Mouse (Mus musculus): ENCODE results near the gene Slc30a3.
A peak's percentile ranks its signal among the peaks of the same experiment; 100 is the strongest.
"Not testable (repeated sequence)": the region's sequence is repeated elsewhere in the genome, so short reads cannot be mapped to it uniquely, and the experiment has no call there.

The Slc30a3 gene

GRCm38 (mm10) chr5:31093151-31094041 lies 14.6 kb downstream of the Slc30a3 start:
- peak; percentile 75 for DNase-seq

DNA sequence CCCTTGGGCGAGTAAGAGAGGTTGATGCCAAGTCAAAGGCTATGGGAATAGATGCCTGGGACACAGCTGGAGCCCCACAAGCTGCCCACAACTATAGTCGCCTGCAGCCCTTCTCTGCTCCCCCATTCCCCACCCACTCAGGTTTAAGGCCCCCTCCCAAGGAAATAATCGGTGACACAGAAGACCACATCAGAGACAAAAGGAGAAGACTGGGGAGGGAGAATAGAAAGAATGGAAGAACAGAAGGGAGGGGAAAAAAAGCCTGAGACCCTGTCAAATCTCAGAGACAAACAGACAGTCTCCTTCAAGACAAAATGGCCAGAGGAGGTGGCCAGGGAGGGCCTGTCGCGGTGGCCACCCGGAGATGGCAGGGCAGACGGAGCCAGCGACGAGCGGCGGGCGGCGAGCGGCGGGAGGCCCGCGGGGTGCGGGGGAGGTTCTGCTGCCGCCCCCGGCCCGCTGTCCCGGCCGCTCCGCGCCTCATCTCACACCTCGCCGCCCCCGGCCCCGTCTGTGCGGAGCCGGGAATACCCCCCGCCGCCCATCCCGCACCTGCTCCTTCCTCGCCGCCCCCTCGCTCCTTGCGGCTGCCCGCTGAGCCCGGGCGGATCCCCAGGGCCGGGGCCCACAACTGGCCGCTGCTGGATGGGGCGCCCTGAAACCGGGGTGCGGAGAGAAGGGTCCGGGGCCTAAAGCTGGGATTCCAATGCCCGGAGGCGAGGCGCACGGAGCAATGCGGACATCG lies 15.6 kb downstream of the Slc30a3 start:
- DNase-seq, result no peak

DNA sequence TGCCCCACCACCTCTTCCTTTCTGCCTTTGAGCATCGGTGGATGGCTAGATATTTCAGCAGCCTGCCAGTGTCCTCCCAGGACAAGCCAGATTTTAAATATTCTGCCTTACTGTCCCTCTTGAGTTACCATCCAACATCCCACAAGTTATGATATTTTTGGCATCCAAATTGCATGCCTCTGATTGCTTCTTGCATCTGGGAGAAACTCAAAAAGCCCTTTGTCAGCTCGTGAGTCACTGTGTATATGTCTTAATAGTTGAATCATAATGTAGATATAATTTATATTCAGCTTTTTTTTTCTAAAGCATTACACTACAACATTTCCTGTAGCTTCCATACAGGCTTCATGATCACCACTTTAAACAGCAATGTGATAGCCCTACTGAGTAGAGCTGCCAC lies 20.9 kb downstream of the Slc30a3 start:
- no peak for DNase-seq

DNA sequence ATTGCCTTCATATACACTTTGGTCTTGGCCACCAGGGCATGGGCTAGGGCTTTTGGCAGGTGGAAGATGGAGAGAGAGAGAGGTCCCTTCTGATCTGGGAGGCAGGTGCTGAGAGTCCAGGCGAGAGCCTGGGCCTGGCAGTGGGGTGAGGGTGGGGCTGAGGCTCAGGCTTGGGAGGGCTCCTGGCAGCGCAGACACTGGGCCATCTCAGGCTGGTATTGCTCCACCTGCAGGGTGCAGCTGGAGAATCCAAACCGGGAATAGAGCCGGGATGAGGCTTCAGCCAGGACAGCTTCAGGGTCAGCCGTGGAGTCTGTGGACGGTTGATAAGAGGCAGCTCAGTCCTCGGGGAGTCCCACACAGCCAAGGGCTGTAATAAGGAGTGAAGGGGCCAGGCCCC lies 21.4 kb downstream of the Slc30a3 start:
- DNase-seq, result no peak

DNA sequence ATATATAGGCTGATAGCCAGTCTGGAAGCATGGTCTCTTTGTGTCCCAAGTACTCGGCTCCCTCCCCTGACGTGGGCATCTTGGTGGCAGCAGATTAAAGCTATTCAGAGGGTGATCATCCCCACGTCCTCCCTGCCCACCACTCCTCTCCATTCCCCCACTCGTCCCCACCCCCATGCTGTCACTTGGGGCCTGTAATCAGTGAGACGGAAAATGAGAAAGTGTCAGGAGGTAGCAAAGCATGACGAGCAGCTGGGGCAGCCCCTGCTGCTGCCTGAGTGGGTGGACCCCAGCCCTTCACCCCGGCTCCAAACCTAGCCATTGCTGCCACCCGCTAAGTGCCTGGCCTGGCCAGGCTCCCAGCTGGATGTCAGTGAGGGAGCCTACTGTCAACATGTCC lies 24.1 kb downstream of the Slc30a3 start:
- DNase-seq, result no peak

- DNase-seq, result peak; percentile 51
These were observed 25.0 kb downstream of the Slc30a3 start for GRCm38 (mm10) chr5:31082935-31083625.

- DNase-seq, result peak; percentile 66
These were observed 25.7 kb downstream of the Slc30a3 start for GRCm38 (mm10) chr5:31082355-31082754.

GRCm38 (mm10) chr5:31081386-31081785 lies 26.7 kb downstream of the Slc30a3 start:
- peak; percentile 49 for DNase-seq

GRCm38 (mm10) chr5:31080795-31081164 lies 27.3 kb downstream of the Slc30a3 start:
- no peak for DNase-seq

DNA sequence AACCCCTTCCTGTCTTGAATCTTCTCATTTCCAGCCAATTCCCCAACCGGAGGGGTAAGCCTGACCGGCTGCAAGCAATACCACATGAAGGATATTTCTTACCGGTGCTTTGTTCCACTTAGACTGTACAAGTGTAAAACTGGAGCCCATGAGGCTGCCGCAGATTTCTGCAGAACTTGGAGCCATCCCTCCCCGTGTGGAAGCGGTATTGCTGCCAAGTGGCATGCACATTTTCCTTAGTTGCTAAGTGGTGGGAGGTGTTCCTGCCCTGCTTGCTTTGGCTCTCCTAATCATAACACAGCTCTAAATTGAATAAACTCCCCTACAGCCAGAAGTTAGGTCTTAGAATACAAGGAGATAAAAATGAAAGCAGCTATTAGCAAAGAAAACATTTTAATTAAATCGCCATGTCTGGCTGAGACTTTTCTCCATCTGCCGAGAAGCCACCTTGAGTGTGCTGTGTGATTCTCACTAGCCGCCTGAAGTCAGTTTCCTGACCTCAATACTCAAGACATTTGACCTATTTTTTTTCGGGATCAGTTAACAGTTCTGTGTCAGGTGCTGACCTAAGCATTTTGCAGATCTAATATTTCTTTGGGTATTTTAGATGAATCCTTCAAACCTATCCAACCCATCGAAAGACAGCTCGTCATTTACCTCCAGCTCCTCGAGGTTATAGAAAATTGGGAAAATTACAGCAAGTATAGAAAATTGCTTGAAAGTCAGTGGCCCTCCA lies 27.8 kb downstream of the Slc30a3 start:
- no peak for DNase-seq

- DNase-seq, result no peak
These were observed 31.7 kb downstream of the Slc30a3 start for GRCm38 (mm10) chr5:31076346-31076745.

GRCm38 (mm10) chr5:31073176-31073575 lies 34.9 kb downstream of the Slc30a3 start:
- DNase-seq, result no peak

GRCm38 (mm10) chr5:31071821-31072220 lies 36.2 kb downstream of the Slc30a3 start:
- no peak for DNase-seq

- DNase-seq, result no peak
These were observed 37.0 kb downstream of the Slc30a3 start for GRCm38 (mm10) chr5:31071059-31071458.

GRCm38 (mm10) chr5:31069810-31070209 lies 38.2 kb downstream of the Slc30a3 start:
- no peak for DNase-seq

DNA sequence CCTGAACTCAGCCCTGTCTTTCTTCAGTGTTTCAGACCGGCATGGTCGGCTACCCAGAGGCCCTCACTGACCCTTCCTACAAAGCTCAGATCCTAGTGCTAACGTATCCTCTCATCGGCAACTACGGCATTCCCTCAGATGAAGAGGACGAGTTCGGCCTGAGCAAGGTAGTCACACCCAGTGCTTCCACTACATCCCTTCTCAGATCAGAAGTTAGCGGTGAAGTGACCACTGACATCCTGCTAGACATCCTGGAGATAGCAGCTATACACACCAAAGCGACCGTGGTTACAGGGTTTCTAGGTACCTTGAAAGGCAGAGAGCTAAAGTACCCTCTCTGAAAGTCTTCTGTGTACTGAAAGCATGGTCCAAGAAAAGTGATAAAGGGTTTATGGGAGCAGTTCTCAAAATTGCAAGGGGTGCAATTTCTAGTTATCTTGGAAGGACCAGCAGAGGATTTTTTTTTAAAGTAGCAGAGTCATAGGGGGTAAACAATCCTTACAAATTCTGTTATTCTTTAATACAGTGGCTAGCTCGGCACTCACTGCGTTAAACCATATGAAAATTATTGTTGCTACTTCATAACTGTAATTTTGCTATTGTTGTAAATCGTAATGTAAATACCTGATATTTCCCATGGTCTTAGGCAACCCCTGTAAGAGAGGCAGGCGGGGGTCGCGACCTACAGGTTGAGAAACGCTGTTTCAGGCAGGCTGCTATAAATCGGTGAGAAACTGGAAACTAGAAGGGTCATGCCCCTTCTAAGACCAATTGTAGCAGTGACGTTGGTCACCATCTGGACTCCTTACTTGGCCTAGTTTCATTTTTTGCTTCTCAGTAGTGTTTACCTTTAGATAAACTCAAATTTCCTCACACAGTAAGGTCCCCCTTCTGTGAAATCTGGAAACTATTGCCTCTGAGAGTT lies 52.6 kb downstream of the Slc30a3 start:
- no peak for DNase-seq

GRCm38 (mm10) chr5:31054261-31055215 lies 53.5 kb downstream of the Slc30a3 start, which contains the start of gene Cad:
Gene Cad, plus strand, starts transcription at chr5:31054780.
- DNase-seq, result peak; percentile 97

DNA sequence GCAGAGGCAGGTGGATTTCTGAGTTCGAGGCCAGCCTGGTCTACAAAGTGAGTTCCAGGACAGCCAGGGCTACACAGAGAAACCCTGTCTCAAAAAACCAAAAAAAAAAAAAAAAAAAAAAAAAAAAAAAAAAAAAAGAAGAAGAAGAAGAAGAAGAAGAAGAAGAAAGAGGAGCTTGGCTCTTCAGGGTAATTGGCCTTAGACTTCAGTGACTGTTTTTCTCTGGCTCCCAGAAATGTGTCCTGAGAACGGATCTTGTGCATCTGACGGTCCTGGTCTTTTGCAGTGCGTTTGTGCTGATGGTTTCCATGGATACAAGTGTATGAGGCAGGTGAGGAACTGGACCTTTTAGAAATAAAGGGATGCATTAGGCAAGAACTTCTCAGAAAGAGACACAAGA lies 54.3 kb downstream of the Slc30a3 start:
- not testable (repeated sequence) for DNase-seq

- no peak for DNase-seq
These were observed 57.6 kb downstream of the Slc30a3 start for GRCm38 (mm10) chr5:31050427-31050826.
